Mouse (Mus musculus) monocyte, adult 59 days (primary cell): ENCODE data around the gene Dhrs4. TPM values are rescaled to one million over a fixed set of nuclear protein-coding genes. Genes with fewer than 3 reads are reported as not detected.

Experiments
- total RNA-seq, 2 experiments: library from RNA; stranded (reverse); gene quantifications; one replicate each; pipeline ENCODE4 v1.2.4; 2023

Gene Dhrs4
- 10 to 100 TPM; 31.1 to 38.8 TPM for total RNA-seq

DNA sequence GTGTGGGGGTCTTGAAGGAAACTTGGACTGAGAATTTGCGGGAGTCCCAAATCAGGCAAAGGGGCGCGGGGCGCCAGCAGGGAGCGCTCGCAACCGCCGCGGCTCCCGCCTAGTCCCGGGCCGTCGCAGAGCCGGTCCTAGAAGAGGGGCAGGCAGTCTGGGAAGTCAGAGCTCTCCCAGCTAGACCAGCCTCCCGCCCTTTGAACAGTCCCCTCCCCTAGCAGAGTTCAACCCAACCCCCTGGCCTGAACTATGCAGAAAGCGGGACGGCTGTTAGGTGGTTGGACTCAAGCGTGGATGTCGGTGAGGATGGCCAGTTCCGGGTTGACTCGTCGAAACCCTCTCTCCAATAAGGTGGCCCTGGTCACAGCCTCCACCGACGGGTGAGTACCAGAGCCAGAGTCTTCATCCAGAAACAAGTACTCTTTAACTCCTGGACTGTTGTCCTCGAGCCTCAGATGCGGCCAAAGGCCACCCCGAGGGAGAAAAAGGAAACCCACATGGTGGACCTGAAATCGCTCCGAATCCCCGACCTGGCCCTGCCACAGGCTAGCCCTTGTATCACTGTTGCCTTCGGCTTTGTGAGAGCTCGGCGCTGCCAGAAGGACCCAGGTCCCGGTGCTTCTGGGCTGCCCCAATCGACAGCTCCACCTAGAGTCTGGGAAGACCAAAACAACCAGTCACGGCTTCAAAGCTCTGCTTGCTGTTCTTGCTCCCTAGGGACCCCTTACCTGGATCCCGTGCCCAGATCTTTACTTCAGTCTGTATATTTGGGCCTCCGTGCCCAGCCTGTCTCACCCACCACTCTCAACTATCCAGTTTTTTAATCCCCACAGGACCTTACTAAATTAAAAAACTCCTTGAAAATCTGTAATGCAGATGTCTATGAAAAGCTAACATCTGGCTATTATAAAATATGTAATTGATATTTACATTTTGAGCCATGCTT, at the start of gene Dhrs4:
TSS of gene Dhrs4 (plus strand) at position 108 of the 949 bp plus-strand sequence.

DNA sequence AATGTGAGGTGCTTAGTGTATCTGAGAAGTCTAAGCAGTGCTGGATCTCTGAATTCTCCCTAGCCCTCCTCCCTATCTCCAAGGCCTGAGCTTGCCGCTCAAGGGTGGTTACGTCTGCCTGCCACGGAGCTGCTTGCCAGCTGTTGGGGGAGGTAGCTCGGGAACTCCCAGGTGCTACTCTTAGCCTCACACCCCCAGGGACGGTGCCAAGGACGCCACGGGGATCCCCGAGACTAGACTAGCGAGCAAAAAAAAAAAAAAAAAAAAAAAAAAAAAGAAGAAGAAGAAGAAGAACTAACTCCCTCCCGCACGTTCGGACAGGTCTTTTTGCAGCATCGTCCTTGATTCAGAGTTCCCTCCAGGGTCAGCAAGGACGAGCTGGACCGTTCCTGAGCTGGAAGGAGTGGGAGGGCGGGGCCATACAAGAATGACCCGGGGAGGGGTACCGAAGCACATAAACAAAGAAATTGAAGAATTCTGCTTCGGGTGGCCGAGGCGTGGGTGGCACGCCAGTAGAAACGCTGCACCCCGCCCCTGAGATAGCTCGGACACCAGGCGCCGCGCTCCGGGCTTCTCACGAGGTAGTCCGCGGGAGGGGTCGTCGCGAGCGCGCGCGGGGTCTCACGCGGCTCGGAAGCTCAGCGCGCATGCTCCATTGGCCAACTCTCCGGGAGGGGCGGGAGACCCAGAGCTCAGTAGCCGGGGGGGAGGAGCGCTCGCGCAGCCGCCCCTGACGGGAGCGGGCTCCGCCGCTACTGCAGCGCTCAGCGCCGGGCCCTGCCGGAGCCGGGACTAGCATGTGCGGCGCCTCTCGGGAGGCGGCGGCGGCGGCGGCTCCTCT, 12.0 kb downstream of the Dhrs4 start, which contains the start of gene Carmil3:
TSS of gene Carmil3 (plus strand) at position 291 of the 841 bp plus-strand sequence.

DNA sequence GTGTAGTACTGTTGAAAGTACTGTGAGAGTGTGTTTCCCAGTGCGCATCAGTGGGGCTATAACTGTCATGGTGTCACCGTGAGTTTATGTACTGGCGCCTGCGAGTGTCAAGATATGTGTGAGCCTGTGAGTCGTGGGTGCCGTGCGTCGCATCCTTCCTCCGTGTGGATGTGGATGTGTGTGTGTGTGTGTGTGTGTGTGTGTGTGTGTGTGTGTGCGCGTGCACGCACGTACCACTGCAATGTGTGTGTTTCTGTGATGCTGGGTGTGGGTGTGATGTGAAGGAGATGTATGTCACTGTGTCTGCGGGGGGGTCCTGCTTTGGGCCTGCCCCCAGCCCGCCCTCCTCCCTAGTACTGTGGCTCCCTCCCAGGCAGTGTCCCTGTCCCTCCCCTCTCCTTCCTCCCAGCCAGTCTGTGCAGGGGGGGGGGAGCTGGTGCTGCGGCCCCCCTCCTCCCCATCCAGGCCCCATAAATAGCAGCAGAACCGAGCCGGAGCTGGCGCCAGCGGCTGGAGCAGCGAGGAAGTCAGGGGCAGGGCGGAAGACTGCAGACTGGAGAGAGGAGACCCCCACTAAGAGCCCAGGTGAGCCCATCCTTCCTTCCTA, 31.7 kb downstream of the Dhrs4 start, which contains the start of gene Cpne6:
TSS of gene Cpne6 (plus strand) at position 321 of the 607 bp plus-strand sequence.

DNA sequence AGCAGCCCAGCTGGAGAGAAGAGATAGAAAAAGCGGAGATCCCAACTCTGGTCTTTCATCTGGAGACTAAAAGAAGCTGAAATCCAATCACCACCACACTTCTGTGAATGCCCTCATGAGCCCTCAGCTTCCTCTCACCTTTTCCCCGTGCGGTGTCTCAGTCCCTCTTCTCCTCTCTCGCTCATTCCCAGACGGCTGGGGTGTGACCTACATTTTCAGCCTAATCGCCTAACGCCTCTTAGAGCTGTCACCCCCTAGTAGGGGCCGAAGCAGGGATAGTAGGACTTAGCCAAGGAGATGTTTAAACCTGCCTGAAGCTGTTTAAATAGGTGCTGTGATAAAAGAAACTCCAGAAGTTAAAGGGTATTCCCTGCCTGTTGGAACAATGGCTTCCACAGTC, 46.2 kb downstream of the Dhrs4 start, which contains the start of gene Nrl:
TSS of gene Nrl (minus strand) at position 197 of the 400 bp plus-strand sequence.

Other genes with a start within 250 kb of the Dhrs4 start
- under 1 TPM; 0.26 to 0.58 TPM for gene Carmil3, start 11.9 kb downstream of the Dhrs4 start, total RNA-seq
- gene Cpne6, start 31.7 kb downstream of the Dhrs4 start, total RNA-seq, result not detected
- not detected for gene Nrl, start 46.2 kb downstream of the Dhrs4 start, total RNA-seq
- gene Pck2, start 61.5 kb downstream of the Dhrs4 start, total RNA-seq, result 10 to 100 TPM; 25.6 to 25.8 TPM
- gene Dcaf11, start 81.2 kb downstream of the Dhrs4 start, total RNA-seq, result 10 to 100 TPM; 69.5 to 86.4 TPM
- gene A730061H03Rik, start 81.6 kb downstream of the Dhrs4 start, total RNA-seq, result 1 to 10 TPM; 5.8 to 7.1 TPM
- gene Fitm1, start 96.9 kb downstream of the Dhrs4 start, total RNA-seq, result not detected
- 100 to 1,000 TPM; 242 to 257 TPM for gene Psme1, start 99.4 kb downstream of the Dhrs4 start, total RNA-seq
- gene Emc9, start 106.5 kb downstream of the Dhrs4 start, total RNA-seq, result 10 to 100 TPM in 1 of 2 experiments, 1 to 10 TPM in 1; 7.3 to 11.2 TPM
- gene Psme2, start 112.4 kb downstream of the Dhrs4 start, total RNA-seq, result 100 to 1,000 TPM; 340 to 355 TPM
- gene Rnf31, start 113.0 kb downstream of the Dhrs4 start, total RNA-seq, result 10 to 100 TPM; 72.7 to 87.7 TPM
- gene Irf9, start 124.8 kb downstream of the Dhrs4 start, total RNA-seq, result 100 to 1,000 TPM; 103 to 113 TPM
- gene Rec8, start 139.3 kb downstream of the Dhrs4 start, total RNA-seq, result not detected
- 10 to 100 TPM; 27.8 to 33.7 TPM for gene Ipo4, start 157.2 kb downstream of the Dhrs4 start, total RNA-seq
- gene Gm49378, start 159.1 kb downstream of the Dhrs4 start, total RNA-seq, result 1 to 10 TPM; 2.0 to 3.1 TPM
- gene Tm9sf1, start 165.0 kb downstream of the Dhrs4 start, total RNA-seq, result 10 to 100 TPM; 43.7 to 44.6 TPM
- 1 to 10 TPM; 2.0 to 2.1 TPM for gene Tssk4, start 171.4 kb downstream of the Dhrs4 start, total RNA-seq
- gene Mdp1, start 181.8 kb downstream of the Dhrs4 start, total RNA-seq, result 10 to 100 TPM; 32.1 to 40.0 TPM
- gene Gmpr2, start 193.2 kb downstream of the Dhrs4 start, total RNA-seq, result 10 to 100 TPM; 26.1 to 29.0 TPM
- 100 to 1,000 TPM; 227 to 260 TPM for gene Nedd8, start 193.4 kb downstream of the Dhrs4 start, total RNA-seq
- gene Tinf2, start 203.1 kb downstream of the Dhrs4 start, total RNA-seq, result 10 to 100 TPM; 64.2 to 64.6 TPM
- gene Tgm1, start 235.2 kb downstream of the Dhrs4 start, total RNA-seq, result 10 to 100 TPM; 12.0 to 21.3 TPM
- 10 to 100 TPM; 45.5 to 46.2 TPM for gene Rabggta, start 243.5 kb downstream of the Dhrs4 start, total RNA-seq